Mouse (Mus musculus) frontal cortex, adult 2 months (tissue): Measurements from ENCODE around the gene Rnf115. TPM values are rescaled to one million over a fixed set of nuclear protein-coding genes. Genes with fewer than 3 reads are reported as not detected.

ENCODE experiments used
- DNase-seq, 2 experiments: peaks; one replicate each; pipeline ENCODE4 v3.0.0; 2022; ENCODE audit warnings: low spot score in 1 of 2; ENCODE audit errors: extremely low spot score in 1 of 2
- polyA plus RNA-seq: library from polyadenylated mRNA; depleted of rRNA; stranded (reverse); fragments of >200 nt; gene quantifications from 2 replicates; pipeline ENCODE4 v1.2.3, GENCODE M21; 2012; rRNA removed

Gene Rnf115
- polyA plus RNA-seq, 1 experiment = 49.0 TPM

DNA sequence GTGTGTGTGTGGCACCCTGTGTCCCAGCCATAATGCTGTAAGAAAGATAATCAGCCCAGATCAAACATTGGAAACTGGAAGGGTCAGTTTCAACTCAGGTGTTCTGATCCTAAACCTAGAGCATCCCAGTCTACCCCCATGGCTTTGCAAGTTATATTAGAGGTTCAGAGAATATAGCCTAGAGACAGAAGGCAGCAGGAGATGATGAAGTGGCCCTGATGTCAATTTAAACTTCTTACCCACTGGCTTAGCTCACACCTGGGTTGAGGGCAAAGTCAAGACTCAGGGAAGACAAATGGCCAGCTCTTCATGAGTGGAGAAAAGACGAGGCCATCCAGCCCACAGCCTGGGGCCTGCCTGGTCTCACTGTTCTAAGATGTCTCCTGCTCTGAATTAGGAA lies 101.5 kb downstream of the Rnf115 start, which contains the start of the genes Pdzk1 and Cd160:
Gene Pdzk1, plus strand, starts transcription at position 301 of the 400 bp plus-strand sequence.
Gene Cd160, minus strand, starts transcription at position 368 of the 400 bp plus-strand sequence.
- no peak for DNase-seq

DNA sequence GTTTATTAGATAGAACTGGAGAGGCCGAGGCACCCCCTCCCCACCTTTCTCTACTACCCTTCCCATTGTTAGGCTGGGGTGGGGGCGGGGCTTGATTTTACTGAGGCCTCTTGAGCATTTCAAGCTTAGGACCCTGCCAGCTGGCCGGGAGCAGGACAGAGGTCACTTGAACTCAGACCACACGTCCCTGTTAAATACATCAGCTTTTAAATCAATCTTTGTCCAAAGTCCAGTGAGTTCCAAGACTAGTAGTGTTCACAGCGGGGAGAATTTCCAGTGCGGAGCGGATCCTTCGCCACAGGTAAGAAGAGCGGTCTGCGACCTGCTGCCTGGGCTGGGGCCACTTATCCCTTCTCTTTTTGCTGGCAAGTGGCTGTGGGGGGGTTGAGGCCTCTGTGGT lies 102.4 kb downstream of the Rnf115 start:
- DNase-seq = no peak

DNA sequence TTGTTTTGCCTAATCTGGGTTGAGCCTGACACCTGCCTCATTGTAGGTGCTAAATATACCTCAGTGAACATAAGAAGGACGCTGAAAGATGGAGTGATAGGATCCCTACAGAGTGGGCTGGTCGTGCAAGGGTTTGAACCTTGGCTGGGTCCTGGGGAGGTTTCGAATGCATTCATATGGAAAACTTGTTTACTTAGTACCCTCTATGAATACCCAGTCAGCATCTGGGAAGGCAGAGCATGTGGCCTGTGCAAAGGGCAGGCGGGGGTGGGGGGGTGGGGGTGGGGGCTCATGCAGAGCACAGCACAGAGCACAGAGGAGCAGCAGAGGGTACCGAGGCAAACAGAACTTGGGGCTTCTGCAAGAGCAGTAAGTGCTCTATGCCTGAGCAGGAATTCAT lies 105.5 kb downstream of the Rnf115 start:
- no peak for DNase-seq

DNA sequence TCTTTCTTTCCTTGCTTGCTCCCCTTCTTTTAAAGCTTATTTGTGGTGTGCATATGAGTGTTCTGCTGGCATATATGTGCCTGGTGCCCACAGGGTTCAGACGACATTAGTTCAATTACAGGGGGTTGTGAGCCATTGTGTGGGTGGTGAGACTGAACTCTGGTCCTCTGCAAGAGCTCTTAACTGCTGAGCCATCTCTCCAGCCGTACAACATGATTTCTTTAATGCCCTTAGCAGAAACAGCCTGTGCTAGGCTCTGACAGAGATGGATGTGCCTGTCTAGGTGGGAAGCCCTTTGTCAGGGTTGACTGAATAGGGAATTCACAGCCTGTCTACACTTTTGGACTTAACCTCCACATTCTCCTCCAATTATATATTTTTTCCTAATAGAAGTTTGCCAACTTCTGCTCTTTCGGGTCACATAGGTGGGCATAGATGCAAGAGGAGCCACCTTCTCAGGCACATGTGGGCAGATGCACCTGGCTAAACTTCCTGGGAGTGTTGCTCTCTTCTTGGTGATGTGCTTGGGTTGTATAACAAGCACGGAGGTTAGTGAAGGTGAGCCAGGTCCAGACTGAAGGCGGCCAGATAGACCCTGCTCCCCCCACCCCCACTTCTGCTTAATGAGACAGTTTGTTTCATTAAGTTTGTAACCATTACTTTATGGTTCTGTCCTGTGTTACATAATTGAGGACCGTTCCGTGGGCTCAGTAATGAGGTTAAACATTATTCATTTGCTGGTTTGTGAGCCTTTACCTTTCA lies 107.3 kb downstream of the Rnf115 start:
- DNase-seq = no peak

DNA sequence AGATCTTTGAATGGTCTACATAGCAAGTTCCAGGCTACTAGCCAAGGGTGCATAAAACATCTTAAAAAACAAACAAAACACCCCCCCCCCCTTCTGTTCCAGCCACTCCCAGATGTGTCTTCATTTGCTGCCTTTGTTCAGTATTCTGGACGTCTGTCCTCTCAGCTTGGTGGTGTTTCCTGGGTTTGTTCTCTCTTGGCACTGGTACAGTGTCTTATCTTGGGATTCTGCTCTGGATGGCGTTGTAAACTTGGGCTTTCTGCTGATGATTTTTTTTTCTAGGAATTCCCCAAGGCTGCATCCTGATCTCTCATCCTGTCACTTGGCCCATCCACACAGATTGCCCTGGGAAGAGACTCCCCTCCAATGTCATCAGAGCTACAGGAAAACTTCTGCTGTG lies 109.0 kb downstream of the Rnf115 start:
- no peak for DNase-seq

DNA sequence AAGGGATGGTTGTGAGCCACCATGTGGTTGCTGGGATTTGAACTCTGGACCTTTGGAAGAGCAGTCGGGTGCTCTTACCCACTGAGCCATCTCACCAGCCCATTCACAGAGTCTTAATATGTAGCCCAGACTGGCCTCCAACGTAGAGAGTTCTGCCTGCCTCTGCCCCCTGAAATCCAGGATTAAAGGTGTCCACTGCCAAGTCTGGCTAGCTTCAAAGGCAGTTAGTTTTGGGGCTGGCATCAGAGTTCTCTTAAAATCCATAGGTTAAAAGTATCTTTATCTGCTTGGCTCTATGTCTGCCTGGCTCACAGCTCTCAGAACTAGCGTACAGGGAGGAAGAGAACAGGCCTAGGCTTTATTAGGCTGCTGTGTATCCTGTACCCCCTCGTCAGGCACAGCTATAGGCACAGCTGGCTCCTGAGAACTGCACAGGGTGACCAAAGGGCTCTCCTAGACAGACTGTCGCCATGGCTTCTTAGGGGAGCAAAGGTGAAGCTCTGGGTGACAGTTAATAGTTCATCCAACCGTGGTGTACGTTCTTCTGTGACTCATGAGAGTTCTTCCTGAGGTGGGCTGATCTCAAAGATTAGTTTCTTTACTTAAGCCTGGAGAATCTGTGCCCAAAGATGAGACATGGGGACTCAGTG lies 111.7 kb downstream of the Rnf115 start:
- DNase-seq = no peak

Other genes with a start within 250 kb of the Rnf115 start
- gene Hfe2, start 202.5 kb upstream of the Rnf115 start, polyA plus RNA-seq = 0.60 and 1.1 TPM in 2 replicates
- gene Txnip, start 169.7 kb upstream of the Rnf115 start, polyA plus RNA-seq = 27.5 and 27.7 TPM in 2 replicates
- gene Gm16253, start 150.7 kb upstream of the Rnf115 start, polyA plus RNA-seq = not detected in 2 replicates
- gene Polr3gl, start 133.5 kb upstream of the Rnf115 start, polyA plus RNA-seq = 67.3 and 84.3 TPM in 2 replicates
- gene Ankrd34a, start 131.0 kb upstream of the Rnf115 start, polyA plus RNA-seq = 50.2 and 57.4 TPM in 2 replicates
- gene Lix1l, start 126.5 kb upstream of the Rnf115 start, polyA plus RNA-seq = 30.3 and 30.7 TPM in 2 replicates
- gene Rbm8a, start 97.7 kb upstream of the Rnf115 start, polyA plus RNA-seq = 37.4 and 40.3 TPM in 2 replicates
- 61.4 and 64.5 TPM in 2 replicates for gene Pex11b, start 92.3 kb upstream of the Rnf115 start, polyA plus RNA-seq
- 0.10 and 0.11 TPM in 2 replicates for gene Gm42957, start 92.2 kb upstream of the Rnf115 start, polyA plus RNA-seq
- 2.9 and 3.2 TPM in 2 replicates for gene Itga10, start 82.1 kb upstream of the Rnf115 start, polyA plus RNA-seq
- 5.9 and 9.8 TPM in 2 replicates for gene Ankrd35, start 57.5 kb upstream of the Rnf115 start, polyA plus RNA-seq
- gene Pias3, start 31.3 kb upstream of the Rnf115 start, polyA plus RNA-seq = 25.2 and 25.8 TPM in 2 replicates
- gene Nudt17, start 19.1 kb upstream of the Rnf115 start, polyA plus RNA-seq = 10.2 and 10.5 TPM in 2 replicates
- 34.2 and 34.4 TPM in 2 replicates for gene Polr3c, start within 50 bp of the Rnf115 start, polyA plus RNA-seq
- 0.32 and 0.36 TPM in 2 replicates for gene Pdzk1, start 101.6 kb downstream of the Rnf115 start, polyA plus RNA-seq
- 0.06 TPM in 1 of 2 replicates, not detected in the other for gene Cd160, start 101.7 kb downstream of the Rnf115 start, polyA plus RNA-seq
- gene Gja5, start 177.0 kb downstream of the Rnf115 start, polyA plus RNA-seq = 0.55 and 0.62 TPM in 2 replicates
- gene Gpr89, start 177.7 kb downstream of the Rnf115 start, polyA plus RNA-seq = 17.7 and 19.3 TPM in 2 replicates
- not detected in 2 replicates for gene Gja8, start 198.4 kb downstream of the Rnf115 start, polyA plus RNA-seq